Mouse (Mus musculus) B cell, adult 67 days (primary cell): ENCODE data around the gene 4933402E13Rik. TPM values are rescaled to one million over a fixed set of nuclear protein-coding genes. Genes with fewer than 3 reads are reported as not detected.

Experiments
- total RNA-seq, 2 experiments: library from RNA; stranded (reverse); gene quantifications; 4 replicates each; pipeline ENCODE4 v1.2.4; 2023

The 4933402E13Rik gene
- not detected for total RNA-seq

DNA sequence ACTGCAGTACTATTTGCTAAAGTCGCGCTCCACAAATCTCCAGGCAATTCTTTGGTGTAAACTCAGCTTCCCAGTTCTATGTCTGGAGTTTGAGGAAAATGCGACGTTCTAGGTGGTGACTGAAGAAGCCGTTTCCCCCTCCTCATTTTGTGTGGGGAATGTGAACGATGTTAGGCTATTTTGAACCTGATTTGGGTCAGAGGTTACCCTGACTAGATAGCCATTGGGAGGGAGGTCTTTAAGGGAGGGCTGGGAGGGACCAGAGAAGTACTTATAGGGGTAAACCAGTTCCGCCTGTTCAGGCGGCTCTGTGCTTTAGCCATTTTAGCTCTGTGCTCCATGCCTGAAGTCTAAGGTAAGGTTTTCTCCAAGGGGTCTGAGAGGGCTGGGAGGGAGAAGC, at the start of gene 4933402E13Rik:
Gene 4933402E13Rik (plus strand): TSS at position 301 of the 400 bp plus-strand sequence.

Other genes starting within 250 kb of the 4933402E13Rik start
- gene 4931400O07Rik, start 184.5 kb downstream of the 4933402E13Rik start, total RNA-seq, result not detected